Mouse (Mus musculus) G1E (cell line): ENCODE data around the gene Fubp1.

Source experiments
- CTCF ChIP-seq: IDR thresholded peaks from 2 replicates; pipeline ENCODE4 v1.5.1; 2012; ENCODE audit warnings: low read depth, low read length, inconsistent platforms, mixed read lengths
- GATA2 ChIP-seq: IDR thresholded peaks from 2 replicates; pipeline ENCODE4 v1.6.1; 2012; ENCODE audit warnings: low read depth, low read length, inconsistent platforms, borderline replicate concordance
- POLR2AphosphoS5 ChIP-seq: IDR thresholded peaks from 2 replicates; pipeline ENCODE4 v1.6.1; 2012; ENCODE audit warnings: low read depth, low read length, inconsistent platforms; ENCODE audit not compliant: insufficient replicate concordance
- TAL1 ChIP-seq: conservative IDR thresholded peaks from 2 replicates; pipeline ENCODE4 v1.6.1; 2012; ENCODE audit warnings: low read depth, low read length, inconsistent platforms, mixed read lengths

- TF ChIP-seq CTCF (no peak), POLR2AphosphoS5 (no peak), GATA2 (no peak), TAL1 (no peak)
Measured at GRCm38 (mm10) chr3:152261436-152261835, 51.2 kb downstream of the Fubp1 start.
